Mouse (Mus musculus) thymus, adult 2 months (tissue): Measurements from ENCODE around the gene Mfge8.

Experiments
- CTCF ChIP-seq: fragments of 200-500 bp; IDR thresholded peaks from 2 replicates; pipeline ENCODE4 v1.5.1; 2012; ENCODE audit warnings: mild to moderate bottlenecking, control low read depth, low read length, moderate library complexity, borderline replicate concordance; ENCODE audit not compliant: control insufficient read depth, poor library complexity, insufficient read depth; ENCODE audit errors: extremely low read depth
- POLR2A ChIP-seq: fragments of 200-500 bp; IDR thresholded peaks from 2 replicates; pipeline ENCODE4 v1.6.1; 2012; ENCODE audit warnings: mild to moderate bottlenecking, low read length, control low read depth, moderate library complexity; ENCODE audit not compliant: control insufficient read depth, poor library complexity, insufficient read depth; ENCODE audit errors: extremely low read depth

GRCm38 (mm10) chr7:79113848-79114247 is 35.0 kb downstream of the Mfge8 start:
- no peak for TF ChIP-seq CTCF
- no peak for TF ChIP-seq POLR2A
